Mouse (Mus musculus) intestine, postnatal 0 days (tissue): ENCODE measurements at regions not wholly inside any gene's neighbourhood (a gene's known extent, or its start where the extent isn't known, plus 50 kb on each side); places are given as distances from the start of the nearest gene placed in this dataset.

ENCODE experiments used
- ATAC-seq: fragments of 200-750 bp; cut with Nextera tagmentation; 2 replicates; pipeline ENCODE4 v1.8.0; 2017; ENCODE audit warnings: mild to moderate bottlenecking, moderate TSS enrichment, moderate library complexity
- H3K27ac ChIP-seq: fragments of 300-500 bp; sonication (generic); 2 replicates; pipeline ENCODE4 v1.5.1; 2014; ENCODE audit warnings: mild to moderate bottlenecking, low read depth, low read length, moderate library complexity
- H3K27me3 ChIP-seq: fragments of 300-500 bp; sonication (generic); replicated peaks from 2 replicates; pipeline ENCODE4 v1.6.1; 2014; ENCODE audit warnings: low read length, mixed read lengths; ENCODE audit not compliant: control insufficient read depth, insufficient read depth
- H3K36me3 ChIP-seq: fragments of 300-500 bp; sonication (generic); 2 replicates; pipeline ENCODE4 v1.6.1; 2014; ENCODE audit warnings: mild to moderate bottlenecking, moderate library complexity; ENCODE audit not compliant: control insufficient read depth, insufficient read depth
- H3K4me1 ChIP-seq: fragments of 300-500 bp; sonication (generic); replicated peaks from 2 replicates; pipeline ENCODE4 v1.6.1; 2014; ENCODE audit warnings: antibody characterized with exemption, low read length, mixed read lengths; ENCODE audit not compliant: control insufficient read depth, insufficient read depth
- H3K4me2 ChIP-seq: fragments of 300-500 bp; sonication (generic); replicated peaks from 2 replicates; pipeline ENCODE4 v1.6.1; 2014; ENCODE audit warnings: low read depth, mild to moderate bottlenecking, moderate library complexity
- H3K4me3 ChIP-seq: fragments of 300-500 bp; sonication (generic); 2 replicates; pipeline ENCODE4 v1.5.1; 2014; ENCODE audit warnings: low read depth, low read length
- H3K9ac ChIP-seq: fragments of 300-500 bp; sonication (generic); 2 replicates; pipeline ENCODE4 v1.6.1; 2014; ENCODE audit warnings: mild to moderate bottlenecking, low read depth, low read length
- H3K9me3 ChIP-seq: fragments of 300-500 bp; sonication (generic); 2 replicates; pipeline ENCODE4 v1.6.1; 2016; ENCODE audit warnings: mixed run types; ENCODE audit not compliant: control insufficient read depth
- CTCF ChIP-seq: sonication (generic); IDR thresholded peaks from 2 replicates; pipeline ENCODE4 v1.5.1; 2016; ENCODE audit warnings: low read depth, mild to moderate bottlenecking, control low read depth, antibody characterized with exemption, moderate library complexity
- WGBS: fragments of 180-500 bp; shearing (Covaris S2); extraction: QIAGEN DNeasy Blood & Tissue Kit; methylation state at CpG from one replicate; pipeline ENCODE4 v1.1.7; 2014; 5-methylcytosine and 5-hydroxymethylcytosine counted together

DNA sequence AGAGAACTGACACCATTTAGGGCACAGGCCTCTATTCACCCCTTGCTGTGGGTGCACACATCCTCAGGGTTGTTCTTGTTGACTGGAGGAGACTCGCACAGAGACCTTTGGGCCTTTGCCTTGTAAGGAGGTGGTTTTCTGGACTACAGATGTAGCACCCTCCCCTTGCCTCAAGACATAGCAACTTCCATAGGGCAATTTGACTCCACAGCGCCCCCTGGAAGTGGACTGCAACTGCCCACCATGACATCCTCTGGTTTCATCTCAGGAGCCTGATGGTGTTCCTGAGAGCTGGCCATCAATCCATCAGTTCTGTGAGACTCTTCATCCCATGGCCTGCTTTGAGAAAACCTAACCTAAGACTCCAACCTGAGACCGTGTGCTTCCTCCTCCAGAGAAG lies 359.6 kb upstream of the Prox1 start:
- 81% methylated on average over 3 of the region's 3 CpGs for WGBS

DNA sequence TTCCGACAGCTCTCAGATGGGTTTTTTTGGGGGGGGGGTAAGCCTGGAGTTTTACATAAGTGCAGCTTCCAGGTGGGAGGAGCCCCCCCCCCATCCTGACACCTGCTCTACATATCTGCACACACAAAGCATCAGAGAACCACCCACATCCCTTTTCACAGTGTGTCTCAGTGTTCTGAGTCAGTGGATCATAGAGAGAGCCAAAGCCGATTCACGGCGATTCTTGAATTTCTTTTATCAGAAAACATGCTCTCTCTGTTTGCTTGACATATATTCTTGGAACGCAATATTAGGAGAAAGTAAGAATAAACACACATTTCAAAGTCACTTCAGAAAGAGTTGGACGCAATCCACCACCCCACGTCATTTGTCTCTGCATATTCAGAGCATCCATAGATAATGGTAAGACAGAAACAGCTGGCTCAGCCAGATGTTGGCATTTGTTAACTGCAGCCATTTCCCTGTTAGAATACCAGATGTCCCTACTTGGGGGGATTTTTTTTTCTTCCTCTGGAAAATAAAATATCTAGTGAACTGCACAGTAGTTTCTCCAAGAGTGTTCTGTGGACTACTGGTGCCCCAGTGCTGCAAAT lies 357.1 kb upstream of the Prox1 start:
- Histone ChIP-seq H3K9ac (no peak overlapping the region), H3K4me1 (peaks cover 3% of the 10 kb centered on the region; the same call in 1 of the 2 replicates), H3K27me3 (no peaks in the 10 kb centered on the region), H3K36me3 (no peaks in the 10 kb centered on the region), H3K4me2 (no peak overlapping the region), H3K9me3 (no peaks in the 10 kb centered on the region), H3K4me3 (no peak overlapping the region), H3K27ac (no peak overlapping the region)
- ATAC-seq: no peak
- WGBS: 61% methylated on average over 7 of the region's 7 CpGs
- no peak for TF ChIP-seq CTCF

More for the DNA sequence above, 359.6 kb upstream of the Prox1 start:
- Histone ChIP-seq H3K27ac (no peak overlapping the region), H3K4me2 (no peak overlapping the region), H3K9ac (no peak overlapping the region), H3K4me3 (no peak overlapping the region), H3K9me3 (no peaks in the 10 kb centered on the region), H3K36me3 (no peaks in the 10 kb centered on the region), H3K27me3 (no peaks in the 10 kb centered on the region), H3K4me1 (peaks cover 12% of the 10 kb centered on the region; the same call in 1 of the 2 replicates)
- ATAC-seq: no peak
- peak; percentile 30; the same call in 1 of the 2 replicates for TF ChIP-seq CTCF

DNA sequence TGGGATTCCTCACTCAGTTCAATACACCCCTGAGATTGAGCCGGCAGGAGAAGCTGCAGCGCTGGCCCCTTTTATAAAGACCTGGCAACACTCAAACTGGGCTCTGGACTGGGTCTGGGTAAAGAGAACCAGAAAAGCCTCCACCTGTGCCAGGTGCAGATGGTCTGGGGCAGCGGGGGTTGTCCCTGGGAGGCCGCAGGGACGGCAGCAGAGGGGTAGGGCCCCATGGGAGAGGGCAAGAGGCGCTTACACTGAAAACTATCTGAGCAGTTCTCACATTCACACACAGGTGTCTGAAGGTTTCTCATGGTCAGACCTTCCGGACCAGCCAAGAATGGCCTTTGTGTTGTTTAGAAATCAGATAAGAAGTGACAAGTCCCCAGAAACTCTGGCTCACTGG lies 356.1 kb upstream of the Prox1 start:
- Histone ChIP-seq H3K36me3 (no peaks in the 10 kb centered on the region), H3K4me2 (no peak overlapping the region), H3K9me3 (no peaks in the 10 kb centered on the region), H3K9ac (no peak overlapping the region), H3K4me1 (no peaks in the 10 kb centered on the region), H3K27ac (no peak overlapping the region), H3K4me3 (no peak overlapping the region), H3K27me3 (no peaks in the 10 kb centered on the region)
- TF ChIP-seq CTCF: no peak
- WGBS: 17% methylated on average over 7 of the region's 7 CpGs
- ATAC-seq: 0 out of 2 replicates have a peak, but pooled peaks have one; percentile 11

DNA sequence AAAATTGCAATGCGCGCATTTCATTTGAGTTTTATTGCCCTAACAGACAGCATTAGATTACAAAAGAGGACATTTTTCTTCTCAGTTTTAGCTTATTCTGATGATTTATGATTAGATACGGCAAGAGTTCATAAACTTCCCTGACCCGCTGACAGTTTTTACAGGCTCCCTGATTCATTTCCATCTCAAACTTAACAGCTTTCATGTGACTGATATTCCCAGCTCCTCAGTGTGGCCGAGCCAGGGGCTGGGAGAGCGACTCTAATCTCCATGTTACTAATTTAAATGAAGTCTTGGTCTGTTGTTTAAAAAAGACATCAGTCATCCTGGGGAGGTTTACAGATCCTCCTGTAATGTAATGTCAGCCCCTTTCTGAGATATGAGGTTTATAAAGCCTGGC lies 355.5 kb upstream of the Prox1 start:
- no peaks in the 10 kb centered on the region for H3K27me3 ChIP-seq
- no peak overlapping the region for H3K27ac ChIP-seq
- H3K9me3 ChIP-seq: no peaks in the 10 kb centered on the region
- H3K4me1 ChIP-seq: no peaks in the 10 kb centered on the region
- 17% methylated on average over 6 of the region's 6 CpGs for WGBS
- no peak overlapping the region for H3K4me2 ChIP-seq
- H3K36me3 ChIP-seq: no peaks in the 10 kb centered on the region
- no peak for ATAC-seq
- H3K4me3 ChIP-seq: no peak overlapping the region
- H3K9ac ChIP-seq: no peak overlapping the region
- no peak for TF ChIP-seq CTCF

DNA sequence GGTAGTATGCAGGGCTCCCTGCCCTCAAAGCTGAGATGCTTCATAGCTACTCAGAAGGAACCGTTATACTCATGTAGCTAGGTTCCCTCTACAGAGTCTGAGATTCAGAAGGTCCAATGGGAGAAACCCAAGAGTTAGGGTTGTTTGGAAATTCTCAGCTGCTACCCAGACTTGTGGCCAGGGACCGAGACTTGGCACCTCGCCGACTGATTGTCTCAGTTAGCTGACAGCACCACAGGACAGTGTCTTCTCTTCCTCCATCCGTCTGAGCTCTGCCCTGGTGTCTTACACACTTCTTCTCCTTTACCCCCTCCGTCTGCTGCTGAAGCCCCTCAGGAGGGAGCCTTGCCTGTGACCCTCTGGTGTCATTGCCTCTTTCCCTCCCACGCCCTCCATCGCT lies 329.6 kb upstream of the Prox1 start:
- no peak overlapping the region for H3K4me3 ChIP-seq
- H3K9ac ChIP-seq: no peak overlapping the region
- ATAC-seq: no peak
- no peak overlapping the region for H3K4me2 ChIP-seq
- WGBS: 85% methylated on average over 8 of the region's 8 CpGs
- no peaks in the 10 kb centered on the region for H3K36me3 ChIP-seq
- no peak for TF ChIP-seq CTCF
- H3K4me1 ChIP-seq: no peaks in the 10 kb centered on the region
- H3K9me3 ChIP-seq: no peaks in the 10 kb centered on the region
- no peak overlapping the region for H3K27ac ChIP-seq
- H3K27me3 ChIP-seq: no peaks in the 10 kb centered on the region

DNA sequence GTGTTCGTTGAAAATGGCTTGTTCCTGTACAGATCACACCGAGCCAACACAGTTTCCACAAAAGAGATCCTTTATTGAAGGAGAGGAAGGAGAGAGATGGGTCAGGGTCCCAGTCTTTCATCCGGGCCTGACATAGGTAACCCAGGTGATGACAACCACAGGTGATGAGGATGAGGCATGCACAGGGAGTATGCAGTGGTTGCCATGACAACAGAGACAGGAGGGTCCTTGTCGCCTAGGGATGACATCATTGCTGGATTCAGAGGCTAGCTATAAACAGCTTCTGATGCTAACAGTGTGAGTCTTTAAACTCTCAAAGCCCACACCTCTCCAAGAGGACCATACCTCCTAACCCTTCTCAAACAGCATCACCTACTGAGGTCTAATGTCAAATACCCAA lies 327.0 kb upstream of the Prox1 start:
- Histone ChIP-seq H3K27ac (no peak overlapping the region), H3K9me3 (no peaks in the 10 kb centered on the region), H3K9ac (no peak overlapping the region), H3K27me3 (no peaks in the 10 kb centered on the region), H3K4me1 (no peaks in the 10 kb centered on the region), H3K36me3 (no peaks in the 10 kb centered on the region), H3K4me2 (no peak overlapping the region), H3K4me3 (no peak overlapping the region)
- no peak for TF ChIP-seq CTCF
- WGBS: 79% methylated on average over 4 of the region's 4 CpGs
- no peak for ATAC-seq
